Mouse (Mus musculus) adrenal gland, postnatal 14 days (tissue): Measurements from ENCODE around the gene Tax1bp1. TPM values are rescaled to one million over a fixed set of nuclear protein-coding genes. Genes with fewer than 3 reads are reported as not detected.
A peak's percentile ranks its signal among the peaks of the same experiment; 100 is the strongest.
"Not testable (repeated sequence)": the region's sequence is repeated elsewhere in the genome, so short reads cannot be mapped to it uniquely, and the experiment has no call there.

Source experiments
- DNase-seq: peaks from one replicate; pipeline ENCODE4 v3.0.0; 2021; ENCODE audit warnings: mixed read lengths
- long read RNA-seq, 2 experiments: library from polyadenylated mRNA; stranded (forward); transcript quantifications; one replicate each; pipeline ENCODE4 v2.0.0; 2021
- total RNA-seq: library from RNA; stranded (reverse); gene quantifications from 2 replicates; pipeline ENCODE4 v1.2.3, GENCODE M21; 2021

The Tax1bp1 gene
- 151 and 163 TPM in 2 replicates for total RNA-seq
- long read RNA-seq, experiment 1, transcript Tax1bp1-201 (18 exons, 3,285 nt), result major isoform, 177 of 208 reads
- long read RNA-seq, experiment 1, partial matches to known transcripts, result 11 of 208 reads
- long read RNA-seq, experiment 1, other reads (novel, unspliced or antisense), result 20 of 208 reads
- long read RNA-seq, experiment 2, transcript Tax1bp1-201 (18 exons, 3,285 nt), result major isoform, 111 of 135 reads
- long read RNA-seq, experiment 2, partial matches to known transcripts, result 13 of 135 reads
- long read RNA-seq, experiment 2, other reads (novel, unspliced or antisense), result 11 of 135 reads

DNA sequence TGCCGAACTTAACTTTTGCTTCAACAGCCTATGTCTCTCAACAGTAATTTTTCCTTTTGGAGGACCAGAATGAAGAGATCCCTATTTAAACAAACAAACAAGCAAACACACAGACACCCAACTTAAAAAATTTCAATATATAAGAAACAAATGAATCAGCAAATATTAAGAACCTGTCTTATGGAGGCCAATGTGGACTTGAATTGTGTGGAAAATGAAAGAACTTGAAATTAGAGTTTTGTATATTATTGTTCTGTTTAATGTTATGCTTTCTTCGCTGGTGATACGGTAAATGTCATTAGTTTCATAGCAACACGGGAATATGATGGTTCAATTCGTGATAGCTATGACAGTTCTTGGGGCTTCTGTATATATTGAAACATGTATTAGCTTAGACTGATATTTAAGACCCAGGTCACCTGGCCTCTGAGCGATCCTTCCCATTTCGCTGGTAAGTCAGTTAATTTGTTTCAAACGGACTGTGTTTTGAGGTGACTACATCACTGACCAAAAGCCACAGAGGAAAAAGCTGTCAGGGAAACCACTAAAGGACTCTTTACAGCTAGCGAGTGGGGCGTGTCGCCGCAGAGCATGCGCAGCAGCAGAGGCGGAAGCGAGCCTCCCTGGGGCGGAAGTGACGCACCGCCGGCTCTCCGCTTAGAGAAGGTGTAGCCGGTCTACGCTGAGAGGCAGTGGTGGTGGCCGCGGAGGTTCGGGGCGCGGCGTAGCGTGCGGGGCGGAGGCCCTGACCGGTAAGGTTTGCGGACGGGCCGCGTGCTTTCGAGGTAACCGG lies at the start of gene Tax1bp1:
Tax1bp1 (plus strand) TSS at position 626 of the 793 bp plus-strand sequence.
- peak; percentile 96 for DNase-seq

DNA sequence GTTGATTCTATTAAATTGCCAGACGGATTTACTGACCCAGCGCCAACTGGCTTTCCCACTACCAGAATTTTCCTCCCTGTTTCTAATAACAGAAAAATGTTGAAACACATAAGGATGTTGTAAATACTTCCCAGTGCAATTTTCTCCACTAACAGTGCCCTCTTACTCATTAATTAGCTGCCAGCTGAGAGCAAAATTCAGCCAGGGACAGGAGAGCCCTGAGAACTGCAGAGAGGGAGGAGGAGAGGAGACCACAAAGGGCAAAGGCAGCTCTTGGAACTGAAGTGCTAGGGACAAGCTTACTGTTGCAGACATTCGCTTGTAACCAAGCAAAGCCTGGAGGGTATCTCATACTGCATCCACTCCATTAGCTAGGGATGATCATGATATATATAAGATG lies 45.9 kb upstream of the Tax1bp1 start:
- DNase-seq, result no peak

DNA sequence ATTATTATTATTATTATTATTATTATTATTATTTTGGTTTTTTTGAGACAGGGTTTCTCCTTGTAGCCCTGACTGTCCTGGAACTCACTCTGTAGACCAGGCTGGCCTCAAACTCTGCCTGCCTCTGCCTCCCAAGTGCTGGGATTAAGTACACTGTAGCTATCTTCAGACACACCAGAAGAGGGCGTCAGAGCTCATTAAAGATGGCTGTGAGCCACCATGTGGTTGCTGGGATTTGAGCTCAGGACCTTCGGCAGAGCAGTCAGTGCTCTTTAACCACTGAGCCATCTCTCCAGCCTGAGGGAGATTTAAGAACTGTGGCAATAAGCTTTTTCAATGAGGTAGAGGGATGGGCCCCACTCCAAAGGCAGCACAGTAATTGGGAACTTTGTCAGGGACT lies 43.7 kb upstream of the Tax1bp1 start:
- not testable (repeated sequence) for DNase-seq

DNA sequence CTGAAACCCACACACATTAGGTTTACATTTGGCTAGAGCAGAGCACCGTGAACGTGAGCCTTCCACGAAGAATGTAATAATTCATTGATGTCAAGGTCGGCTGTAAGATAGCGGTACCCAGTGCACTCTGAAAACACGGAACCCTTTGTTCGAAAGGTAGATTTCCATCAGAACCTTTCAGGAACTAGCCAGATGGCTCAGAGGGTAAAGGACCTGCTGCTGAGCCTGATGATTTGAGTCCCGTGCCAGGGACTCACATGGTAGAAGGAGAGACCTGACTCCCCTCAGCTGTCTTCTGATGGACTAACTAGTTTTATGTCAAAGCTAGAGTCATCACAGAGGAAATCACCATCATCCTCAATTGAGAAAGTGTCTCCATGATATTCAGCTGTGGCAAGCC lies 41.7 kb upstream of the Tax1bp1 start:
- DNase-seq, result no peak

DNA sequence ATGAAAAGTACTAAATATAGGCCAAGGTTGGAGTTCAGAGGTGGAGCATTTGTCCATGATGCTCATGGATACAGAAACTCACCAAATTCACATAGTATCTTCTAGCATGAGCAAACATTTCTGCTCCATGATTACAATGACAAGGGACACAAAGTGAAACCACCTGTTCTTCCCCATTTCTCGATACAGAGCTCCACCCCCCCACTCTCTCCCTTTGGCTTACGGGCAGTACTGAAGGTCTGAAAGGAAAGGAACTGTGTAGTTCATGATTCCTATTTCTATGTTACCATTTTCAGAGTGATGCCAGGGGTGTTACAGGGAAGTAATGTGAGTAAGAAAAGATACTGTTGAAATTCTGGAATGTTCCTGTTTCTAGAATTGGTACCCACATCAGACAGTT lies 41.0 kb upstream of the Tax1bp1 start:
- DNase-seq, result no peak

DNA sequence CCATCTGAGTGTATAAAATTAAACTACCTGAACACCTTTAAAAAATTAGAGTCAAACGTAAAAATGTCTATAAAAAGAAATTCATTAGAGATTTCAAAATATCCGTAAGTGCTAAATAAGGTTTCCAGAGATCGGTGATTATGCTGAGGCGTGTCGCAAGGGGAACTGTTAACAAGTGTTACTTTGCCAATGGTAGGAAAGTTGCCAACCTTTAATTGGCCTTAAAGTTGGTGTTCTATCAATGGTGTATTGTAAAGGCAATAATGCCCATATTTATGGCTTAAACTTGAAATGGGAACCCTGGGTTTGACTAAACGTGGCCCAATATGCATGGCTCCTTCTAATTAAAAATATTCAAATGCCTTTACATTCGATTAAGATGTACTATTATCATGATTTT lies 39.8 kb upstream of the Tax1bp1 start:
- no peak for DNase-seq

DNA sequence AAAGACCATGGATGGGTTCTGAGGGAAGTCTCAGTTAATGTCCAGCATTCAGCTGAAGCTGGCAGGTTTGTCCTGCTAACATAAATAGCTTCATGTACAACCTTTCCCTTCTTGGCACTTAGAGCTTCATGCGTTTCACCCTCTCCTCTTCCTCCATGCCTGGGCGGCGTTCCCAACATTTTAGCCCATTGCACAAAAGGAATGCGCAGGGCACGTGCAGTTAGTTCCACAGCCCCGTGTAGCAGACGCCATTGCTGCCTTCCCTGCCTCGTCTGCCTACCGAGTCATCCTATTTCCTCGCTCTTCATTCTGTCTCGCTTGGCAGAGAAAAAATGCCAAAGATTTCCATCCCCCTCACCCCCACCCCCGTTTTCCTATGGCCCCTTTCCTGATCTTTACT lies 39.0 kb upstream of the Tax1bp1 start:
- peak; percentile 32 for DNase-seq

DNA sequence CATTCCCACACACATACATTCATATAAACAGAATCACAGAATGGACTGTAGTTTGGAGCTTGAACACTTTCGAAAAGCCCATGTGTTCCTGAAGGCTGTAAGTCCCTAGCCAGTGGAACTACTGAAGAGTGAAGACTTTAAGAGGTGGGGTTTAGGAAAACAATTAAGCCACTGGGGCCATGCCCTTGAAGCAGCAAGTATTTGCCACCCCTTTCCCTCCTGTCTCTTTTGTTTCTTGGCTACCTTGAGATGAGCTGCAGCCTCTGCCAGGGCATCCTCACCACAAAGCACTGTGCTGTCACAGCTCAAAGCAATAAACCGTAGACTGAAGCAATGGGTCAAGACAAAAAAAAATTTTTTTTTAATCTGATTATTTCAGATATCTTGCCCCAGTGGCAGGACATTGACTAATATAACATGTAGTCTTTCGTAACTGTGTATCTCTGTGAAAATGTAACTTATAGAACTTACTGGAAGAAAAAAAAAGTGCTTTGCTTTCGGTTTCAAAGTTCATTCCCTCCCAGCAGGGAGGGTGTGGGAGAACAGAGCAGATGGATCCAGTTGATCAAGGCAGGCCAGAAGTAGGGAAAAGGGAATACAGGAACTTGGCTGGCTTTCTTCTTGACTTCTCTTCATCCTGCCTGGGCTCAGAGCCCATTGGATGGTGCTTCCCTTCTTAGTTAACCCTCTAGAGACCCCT lies 38.2 kb upstream of the Tax1bp1 start:
- DNase-seq, result peak; percentile 39

DNA sequence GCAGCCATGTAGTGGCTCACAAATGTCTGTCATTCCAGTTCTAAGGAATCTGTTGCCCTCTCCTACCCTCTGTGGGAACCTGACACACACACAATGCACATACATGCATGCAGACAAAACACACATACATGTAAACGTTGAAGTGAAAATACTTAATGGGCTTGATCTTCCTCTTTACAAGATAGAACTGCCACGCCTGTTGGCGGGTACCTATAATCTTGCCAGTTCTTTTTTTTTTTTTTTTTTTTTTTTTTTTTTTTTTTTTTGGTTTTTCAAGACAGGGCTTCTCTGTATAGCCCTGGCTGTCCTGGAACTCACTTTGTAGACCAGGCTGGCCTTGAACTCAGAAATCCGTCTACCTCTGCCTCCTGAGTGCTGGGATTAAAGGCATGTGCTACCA lies 36.0 kb upstream of the Tax1bp1 start:
- not testable (repeated sequence) for DNase-seq

DNA sequence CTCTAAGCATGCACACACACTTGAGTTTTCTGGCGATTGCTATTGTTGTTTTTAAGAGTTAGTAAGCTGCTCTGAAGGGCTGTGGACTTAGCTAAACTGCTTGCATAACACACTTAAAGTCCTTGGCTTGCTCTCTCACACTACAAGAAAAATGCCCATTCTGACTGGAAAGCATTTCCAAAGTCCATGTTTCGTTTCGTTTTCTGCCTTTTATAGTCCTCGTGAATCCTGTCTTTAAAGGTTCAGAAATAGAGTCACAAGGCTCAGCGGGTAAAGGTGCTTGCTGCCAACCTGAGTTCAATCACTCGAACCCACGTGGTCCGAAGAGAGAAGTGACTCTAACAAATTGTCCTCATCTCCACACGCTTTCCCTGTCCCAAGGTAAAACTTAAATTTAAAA lies 34.0 kb upstream of the Tax1bp1 start:
- no peak for DNase-seq

DNA sequence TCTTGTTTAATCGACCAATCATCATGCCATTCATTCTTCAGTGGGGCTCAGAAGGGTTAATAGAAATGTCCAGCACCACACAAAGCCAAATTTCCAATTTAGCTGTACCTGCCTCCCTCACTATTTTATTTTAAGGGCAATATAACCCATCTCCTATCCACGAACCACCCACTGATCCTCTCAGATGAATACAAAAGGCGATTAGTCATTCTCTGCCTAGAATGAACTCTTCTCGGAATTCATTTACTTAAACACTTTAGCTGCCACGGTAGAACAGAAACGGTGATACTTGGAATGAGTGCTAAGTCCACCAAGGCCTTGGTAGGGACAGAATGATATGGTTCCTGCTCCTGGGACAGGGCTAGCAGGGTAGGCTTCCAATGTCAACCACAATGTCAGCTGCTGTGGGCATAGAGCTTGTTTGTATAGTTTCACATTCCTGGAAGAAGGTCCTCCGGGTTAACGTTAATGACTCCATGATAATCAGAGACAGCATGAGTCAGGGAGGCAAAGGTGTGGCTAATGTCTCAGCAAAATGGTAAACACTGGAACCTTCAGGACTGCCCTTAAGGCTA lies 33.0 kb upstream of the Tax1bp1 start:
- DNase-seq, result no peak

DNA sequence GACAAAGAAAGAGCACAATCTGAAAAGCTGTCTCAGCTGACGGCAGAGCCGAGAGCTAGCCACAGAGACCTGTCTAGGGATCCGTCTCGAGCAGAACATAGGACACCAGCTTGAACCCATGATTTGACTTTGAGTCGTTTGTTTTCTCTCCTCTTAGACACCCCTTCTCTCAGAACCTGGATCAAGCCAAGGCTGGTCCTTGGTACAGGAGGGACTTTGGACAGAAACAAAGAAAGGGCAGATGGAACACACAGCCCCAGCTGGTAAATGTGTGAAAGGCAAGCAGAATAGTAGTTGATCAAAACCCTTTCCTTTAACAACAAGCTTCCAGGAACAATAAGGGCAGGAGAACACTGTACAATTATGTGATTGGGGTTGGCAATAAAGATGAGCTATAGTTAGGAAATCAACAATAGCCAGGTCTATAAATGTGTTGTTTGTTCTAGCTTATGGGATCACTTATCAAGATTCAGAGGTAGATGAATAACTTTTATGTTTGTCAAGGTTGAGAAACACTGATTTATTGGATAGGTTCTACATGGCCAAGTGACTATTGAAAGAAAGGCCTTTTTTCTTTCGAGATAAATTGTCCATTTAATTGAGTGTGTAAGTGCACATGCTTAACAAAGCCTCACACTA lies 31.6 kb upstream of the Tax1bp1 start:
- no peak for DNase-seq

DNA sequence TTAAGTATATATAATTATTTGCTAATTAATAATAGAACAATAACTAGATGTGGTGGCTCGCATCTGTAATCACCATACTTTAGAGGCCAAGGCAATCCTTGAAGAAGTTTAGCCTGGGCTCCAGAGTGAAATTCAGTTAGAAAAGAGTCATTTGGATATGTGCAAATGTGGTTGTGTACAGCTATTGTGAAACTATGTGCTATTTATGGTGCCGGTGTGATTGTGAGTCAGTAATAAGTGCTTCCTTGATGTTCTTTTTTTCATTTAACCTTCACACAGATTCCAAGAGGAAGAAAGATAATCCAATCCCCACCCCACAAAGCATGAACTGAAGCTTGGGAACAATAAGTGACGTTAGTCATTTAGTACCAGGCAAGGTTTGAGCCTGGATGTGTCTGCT lies 30.9 kb upstream of the Tax1bp1 start:
- no peak for DNase-seq

DNA sequence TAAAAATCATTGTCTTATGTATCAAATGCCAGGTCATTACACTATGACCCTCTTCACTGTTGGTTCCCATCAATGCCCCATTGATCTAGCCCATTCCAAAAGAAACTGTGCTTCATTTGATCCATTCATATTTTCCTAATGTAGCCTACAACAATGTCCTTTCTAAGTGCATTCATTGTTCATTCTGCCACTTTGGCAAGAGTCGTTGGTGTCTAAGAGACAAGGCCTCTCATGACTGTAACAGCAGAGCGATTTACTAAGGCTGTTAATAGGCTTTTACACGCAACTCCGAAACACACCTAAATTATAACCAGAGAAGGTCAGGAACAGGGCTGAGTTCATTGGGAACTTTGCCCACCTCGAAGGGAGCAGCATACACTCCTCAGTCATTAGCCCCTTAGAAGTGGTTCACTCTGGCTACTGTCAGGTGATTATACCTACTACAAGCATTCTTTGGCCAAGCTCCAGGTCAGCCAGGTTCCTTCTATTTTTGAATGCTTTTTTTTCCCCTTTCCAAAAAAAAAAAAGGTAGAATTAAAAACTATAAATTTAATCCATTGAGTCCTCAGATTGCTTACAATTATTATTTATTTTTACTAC lies 26.5 kb upstream of the Tax1bp1 start:
- DNase-seq, result no peak

DNA sequence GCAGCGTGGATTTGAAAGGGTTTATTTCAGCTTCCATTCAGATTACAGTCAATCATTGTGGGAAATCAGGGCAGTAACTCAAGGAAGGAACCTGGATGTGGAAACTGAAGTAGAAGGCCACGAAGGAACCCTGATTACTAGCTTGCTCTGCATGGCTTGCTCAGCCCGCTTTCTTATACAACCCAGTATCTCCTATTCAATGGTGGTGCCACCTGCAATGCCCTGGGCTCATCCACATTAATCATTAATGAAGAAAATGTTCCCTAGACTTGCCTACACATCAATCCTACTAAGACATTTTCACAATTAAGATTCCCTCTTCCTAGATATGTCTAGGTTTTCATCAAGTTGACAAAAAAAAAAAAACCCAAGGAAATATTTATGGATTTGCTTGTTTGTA lies 23.2 kb upstream of the Tax1bp1 start:
- no peak for DNase-seq

DNA sequence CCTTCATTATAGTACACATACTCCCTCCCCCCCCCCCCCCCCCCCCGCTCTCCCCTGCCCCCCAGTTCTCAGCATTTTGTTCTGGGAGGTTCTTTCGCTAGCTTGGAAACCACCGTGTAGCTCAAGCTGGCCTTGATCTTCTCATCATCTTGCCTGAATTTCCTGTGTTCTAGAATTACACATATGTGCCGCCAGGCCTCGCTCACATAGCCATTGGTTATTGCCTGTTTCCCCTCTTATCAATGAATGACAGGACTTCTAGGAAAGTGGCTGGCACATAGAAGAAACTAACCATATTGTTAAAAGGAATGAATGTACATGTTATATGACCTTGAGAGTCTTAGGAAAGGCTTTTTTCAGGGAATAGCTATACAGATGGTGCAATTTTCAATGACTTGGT lies 21.7 kb upstream of the Tax1bp1 start:
- DNase-seq, result no peak

DNA sequence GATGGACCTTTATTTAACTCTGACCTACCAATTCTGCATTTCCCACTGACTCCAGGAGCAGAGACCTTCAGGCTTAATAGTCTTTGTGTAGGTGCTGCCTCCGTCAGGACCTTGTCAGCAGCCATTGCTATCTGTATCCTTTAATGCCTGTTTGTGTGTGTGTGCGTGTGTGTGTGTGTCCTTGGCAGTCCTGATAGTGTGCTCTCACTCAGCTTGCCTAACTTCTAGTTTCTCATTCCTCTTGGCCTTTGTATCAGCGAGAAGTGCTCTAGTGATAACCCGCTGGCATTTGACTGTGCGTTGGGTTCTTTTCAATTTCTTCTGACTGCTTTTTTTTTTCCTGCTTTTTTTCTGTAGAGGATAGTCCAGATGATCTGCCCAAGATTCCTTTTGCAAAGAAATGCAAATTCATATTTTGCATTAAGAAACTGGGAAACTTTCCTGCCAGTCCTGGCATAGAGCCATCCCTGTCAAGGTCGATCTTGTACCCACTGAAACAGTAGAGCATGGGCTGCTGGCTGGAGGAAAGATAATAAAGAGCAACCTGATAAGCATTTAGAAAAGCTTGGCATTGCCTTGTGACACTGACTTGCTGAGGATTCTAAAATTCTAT lies 21.0 kb upstream of the Tax1bp1 start:
- DNase-seq, result peak; percentile 80

DNA sequence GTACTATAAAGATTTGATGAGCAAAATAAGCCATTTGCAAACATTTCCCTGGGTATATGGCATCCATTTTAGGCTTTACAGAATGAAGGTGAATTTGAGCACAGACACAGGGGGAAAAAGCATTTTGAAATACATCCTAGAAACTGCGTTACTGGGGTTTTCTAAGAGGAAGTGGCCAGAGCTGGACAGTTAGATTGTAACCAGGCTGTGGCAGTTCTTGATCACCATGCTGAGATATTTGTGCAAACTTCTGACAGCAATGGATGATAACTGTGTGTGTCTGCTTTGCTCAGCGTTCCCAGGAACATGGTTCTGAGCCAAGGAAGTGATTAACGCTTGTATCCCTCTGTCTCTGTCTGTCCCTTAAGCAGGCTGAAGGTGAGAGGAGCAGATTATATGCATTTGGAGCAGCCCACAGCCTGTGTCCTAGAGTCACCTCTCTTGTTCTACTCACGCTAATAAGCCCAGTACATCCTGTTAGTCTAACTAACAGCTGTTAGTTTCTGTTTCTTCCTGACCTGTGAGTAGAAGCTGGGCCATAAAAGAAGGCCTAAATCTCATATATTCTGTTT lies 15.5 kb upstream of the Tax1bp1 start:
- no peak for DNase-seq

DNA sequence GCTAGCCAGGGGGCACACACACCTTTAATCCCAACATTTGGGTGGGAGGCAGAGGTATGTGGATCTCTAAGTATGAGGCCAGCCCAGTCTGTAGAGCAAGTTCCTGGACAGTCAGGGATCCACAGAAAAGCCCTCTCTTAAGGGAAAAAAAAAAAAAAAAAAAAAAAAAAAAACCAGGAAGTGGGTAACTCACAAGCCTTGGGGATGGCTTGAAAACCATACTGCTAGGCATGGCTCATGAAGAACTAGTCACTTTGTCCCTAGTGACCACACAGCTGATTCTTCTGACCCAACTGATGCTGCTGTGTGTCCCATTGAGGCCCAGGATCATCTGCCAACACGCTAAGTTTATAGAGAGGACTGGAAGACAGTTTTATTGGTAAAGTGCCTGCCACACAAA lies 14.5 kb upstream of the Tax1bp1 start:
- DNase-seq, result no peak

DNA sequence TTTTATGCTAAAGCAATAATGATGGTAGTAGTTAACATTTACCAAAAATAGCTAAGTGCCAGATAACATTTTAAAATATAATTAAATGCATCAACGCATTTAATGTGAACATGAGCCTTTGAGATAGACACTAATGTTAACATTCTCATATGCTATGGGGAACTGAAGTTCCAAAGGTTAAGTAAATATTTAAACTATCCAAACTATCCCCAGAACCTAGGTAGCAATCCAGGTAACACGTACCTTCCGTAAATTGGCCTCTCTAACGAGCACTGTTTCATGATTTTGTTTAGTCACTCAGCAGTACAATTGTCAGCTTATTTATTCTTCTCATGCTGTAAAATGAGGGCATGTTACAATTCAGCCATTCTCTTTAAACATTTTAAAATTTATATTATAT lies 13.6 kb upstream of the Tax1bp1 start:
- DNase-seq, result no peak

DNA sequence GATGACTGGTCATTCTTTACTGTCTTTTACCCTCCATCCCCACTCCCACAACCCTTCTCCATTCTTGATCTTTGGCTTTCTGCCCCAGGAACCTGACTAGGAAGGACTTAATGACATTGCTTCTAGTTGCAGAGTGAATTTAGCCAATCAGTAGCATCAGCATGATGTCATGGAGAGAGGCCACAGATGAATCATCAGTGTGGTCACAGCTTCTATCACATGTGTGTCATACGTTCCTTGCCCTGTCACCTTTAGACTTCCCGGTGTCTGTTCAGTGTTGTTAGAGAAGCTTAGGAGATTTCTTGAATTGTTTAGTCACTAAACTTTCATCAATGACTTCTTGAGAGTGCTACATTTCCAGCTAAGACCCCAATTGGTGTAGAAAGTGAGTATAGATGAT lies 10.3 kb upstream of the Tax1bp1 start:
- DNase-seq, result no peak
